In the genomic region with DNA sequence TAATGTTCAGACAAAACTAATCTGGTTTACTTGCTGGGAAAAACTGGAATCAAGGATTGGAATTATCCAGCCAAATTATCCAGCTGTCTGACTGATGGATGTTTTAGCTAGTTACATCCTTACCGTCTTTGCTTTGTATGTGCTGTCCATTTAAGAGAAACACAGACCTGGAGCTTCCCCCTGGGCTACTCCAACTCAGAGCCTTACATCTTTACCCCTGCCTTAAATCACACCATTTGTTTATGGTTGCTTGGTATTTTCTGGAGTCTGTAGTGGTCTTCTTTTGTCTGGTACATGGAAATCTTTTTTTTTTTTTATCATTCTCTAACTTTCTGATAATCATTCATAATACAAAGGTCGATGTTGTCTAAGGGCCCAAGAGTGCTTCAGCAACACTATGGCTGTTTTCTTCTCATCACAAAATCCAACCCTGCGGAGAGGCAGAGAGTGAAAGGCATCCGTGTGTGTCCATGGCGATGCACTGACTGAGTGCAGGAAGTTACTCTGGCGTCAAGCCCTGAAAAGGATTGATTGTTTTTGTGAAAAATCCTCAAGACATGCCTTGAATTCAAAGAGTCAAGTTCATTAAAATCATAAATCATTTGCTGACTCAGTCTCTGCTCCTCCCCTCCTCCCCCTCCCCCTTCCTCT, we compare ENCODE assay signal across 10 mouse cellular contexts. TPM values are rescaled to one million over a fixed set of nuclear protein-coding genes. Genes with fewer than 3 reads are reported as not detected.
DNase-seq lines count a peak whose midpoint lies in the region; ATAC-seq lines count a peak whose summit lies in the region.
"Had no signal": no experiment of that assay in that cellular context is flagged by ENCODE, and none has a peak within 500 bp of the region (broad histone marks: within the 10 kb centered on the region; RNA-seq: fewer than 3 reads in every experiment).

No protein-coding gene starts in this region.

- H3K9me3 ChIP-seq in hindbrain, embryonic 14.5 days (ENCODE audit: control insufficient read depth, low read length): no peaks in the 10 kb centered on the region
- H3K9me3 ChIP-seq in neural tube, embryonic 13.5 days: no peaks in the 10 kb centered on the region
- H3K9me3 ChIP-seq: heart, embryonic 12.5 days; limb, embryonic 13.5 days had no signal

- peaks cover 17% of the 10 kb centered on the region for H3K4me1 ChIP-seq in hindbrain, embryonic 14.5 days (replicated peaks; ENCODE audit: control insufficient read depth, insufficient read depth, low read length)
- H3K4me1 ChIP-seq in neural tube, embryonic 13.5 days (replicated peaks): peaks cover 32% of the 10 kb centered on the region
- H3K4me1 ChIP-seq: heart, embryonic 12.5 days; limb, embryonic 13.5 days had no signal

- H3K9ac ChIP-seq in hindbrain, embryonic 14.5 days: no peak overlapping the region
- no peak overlapping the region for H3K9ac ChIP-seq in neural tube, embryonic 13.5 days
- H3K9ac ChIP-seq: heart, embryonic 12.5 days; limb, embryonic 13.5 days had no signal

- peak; percentile 86 for ATAC-seq in hindbrain, embryonic 14.5 days (ENCODE audit: low FRiP score)
- ATAC-seq in neural tube, embryonic 13.5 days (ENCODE audit: low read depth): peak; percentile 85

- H3K27ac ChIP-seq in hindbrain, embryonic 14.5 days: peak overlapping the region; percentile 60
- H3K27ac ChIP-seq in neural tube, embryonic 13.5 days (replicated peaks): peak overlapping the region; percentile 55
- H3K27ac ChIP-seq: limb, embryonic 13.5 days had no signal

- WGBS in hindbrain, embryonic 14.5 days: 13% methylated on average over 6 of the region's 6 CpGs
- 15% methylated on average over 6 of the region's 6 CpGs for WGBS in neural tube, embryonic 13.5 days

- DNase-seq in adrenal gland, adult 8-10 months: peak; percentile 4
- no peak for DNase-seq in adrenal gland, adult 18-20 months (ENCODE audit: low spot score in 2 of 2)
- DNase-seq in left cerebral cortex, postnatal 14 days (ENCODE audit: low spot score in 2 of 2): peak; percentile 9 to 46
- no peak for DNase-seq in left cerebral cortex, postnatal 10 days (ENCODE audit: extremely low spot score in 1 of 2, low spot score in 2 of 2)
- peak; percentile 58 for DNase-seq in hindbrain, embryonic 14.5 days (ENCODE audit: low spot score)
- DNase-seq in spleen, postnatal 36 days (ENCODE audit: low spot score in 2 of 2): no peak
- DNase-seq in kidney, adult 11 months: no peak

- intact Hi-C loops in left cerebral cortex, postnatal 14 days (cut with DNase I): no loop called here
- intact Hi-C loops in left cerebral cortex, postnatal 10 days (cut with DNase I): no loop called here

- H3K4me2 ChIP-seq in hindbrain, embryonic 14.5 days (replicated peaks): 0 out of 2 replicates have a peak overlapping the region, but pooled peaks have one; percentile 19
- 0 out of 2 replicates have a peak overlapping the region, but pooled peaks have one; percentile 7 for H3K4me2 ChIP-seq in neural tube, embryonic 13.5 days
- H3K4me2 ChIP-seq: heart, embryonic 12.5 days; limb, embryonic 13.5 days had no signal

- H3K4me3 ChIP-seq in hindbrain, embryonic 14.5 days (replicated peaks; ENCODE audit: low read length): no peak overlapping the region
- H3K4me3 ChIP-seq in neural tube, embryonic 13.5 days: no peak overlapping the region
- H3K4me3 ChIP-seq: heart, embryonic 12.5 days; limb, embryonic 13.5 days had no signal

- no peaks in the 10 kb centered on the region for H3K36me3 ChIP-seq in hindbrain, embryonic 14.5 days (replicated peaks; ENCODE audit: control insufficient read depth, insufficient read depth)
- H3K36me3 ChIP-seq in neural tube, embryonic 13.5 days: no peaks in the 10 kb centered on the region
- H3K36me3 ChIP-seq: heart, embryonic 12.5 days; limb, embryonic 13.5 days had no signal

- no peaks in the 10 kb centered on the region for H3K27me3 ChIP-seq in hindbrain, embryonic 14.5 days (ENCODE audit: control insufficient read depth, insufficient read depth, low read length)
- no peaks in the 10 kb centered on the region for H3K27me3 ChIP-seq in neural tube, embryonic 13.5 days
- H3K27me3 ChIP-seq: heart, embryonic 12.5 days; limb, embryonic 13.5 days had no signal

RNA-seq across cellular contexts. Expression of a gene that starts 34.1 kb away (rescaled TPM):
- total RNA-seq in adrenal gland, adult 8-10 months (2022): 1 to 10 TPM; 2.5 to 4.3 (median 3.6) TPM
- total RNA-seq in adrenal gland, adult 18-20 months (2021): 1 to 10 TPM; 3.7 to 4.7 TPM
- total RNA-seq in left cerebral cortex, postnatal 14 days (2021): 100 to 1,000 TPM; 194 to 196 TPM
- total RNA-seq in left cerebral cortex, postnatal 10 days (2021): 100 to 1,000 TPM; 304 to 309 TPM
- 77.5 and 92.5 TPM in 2 replicates for polyA plus RNA-seq in hindbrain, embryonic 14.5 days (2014; fragmentation: Nextera tagmentation; extraction: Ambion mirVana)
- 36.6 and 36.8 TPM in 2 replicates for polyA plus RNA-seq in neural tube, embryonic 13.5 days (2015; fragmentation: Nextera tagmentation; extraction: Ambion mirVana)

Comparison
In these comparisons a context has a peak if more than half of its experiments do, and no peak if none do; other contexts are left out.
1. DNase-seq: peak in adrenal gland, adult 8-10 months (single experiment), left cerebral cortex, postnatal 14 days (2 of 2) and hindbrain, embryonic 14.5 days (single experiment); none in adrenal gland, adult 18-20 months (0 of 2), left cerebral cortex, postnatal 10 days (0 of 2), spleen, postnatal 36 days (0 of 2) and kidney, adult 11 months (single experiment).
2. RNA of a gene that starts 34.1 kb away (total RNA-seq): 304 to 309 TPM in left cerebral cortex, postnatal 10 days and 194 to 196 TPM in left cerebral cortex, postnatal 14 days; 3.7 to 4.7 TPM in adrenal gland, adult 18-20 months and 2.5 to 4.3 TPM in adrenal gland, adult 8-10 months; every median in the first group is over 10 times any median in the second.